Mouse (Mus musculus) bone marrow macrophage, adult 2 months (primary cell): ENCODE data around the gene Fpgs.

Experiments used
- CTCF ChIP-seq: IDR thresholded peaks from 2 replicates; pipeline ENCODE4 v1.5.1; 2012; ENCODE audit warnings: low read depth, mild to moderate bottlenecking, low read length, moderate library complexity
- POLR2A ChIP-seq: IDR thresholded peaks from 2 replicates; pipeline ENCODE4 v1.6.1; 2012; ENCODE audit warnings: mild to moderate bottlenecking, low read depth, low read length, borderline replicate concordance

- TF ChIP-seq CTCF (no peak), POLR2A (no peak)
These were observed 59.0 kb downstream of the Fpgs start for GRCm38 (mm10) chr2:32644799-32645475.
